Mouse (Mus musculus): Measurements from ENCODE around the gene Copz1. TPM values are rescaled to one million over a fixed set of nuclear protein-coding genes. Genes with fewer than 3 reads are reported as not detected.
"Not testable (repeated sequence)": the region's sequence is repeated elsewhere in the genome, so short reads cannot be mapped to it uniquely, and the experiment has no call there.

The Copz1 gene
- polyA plus RNA-seq, 1 experiment from 2014 or later: 286 TPM

DNA sequence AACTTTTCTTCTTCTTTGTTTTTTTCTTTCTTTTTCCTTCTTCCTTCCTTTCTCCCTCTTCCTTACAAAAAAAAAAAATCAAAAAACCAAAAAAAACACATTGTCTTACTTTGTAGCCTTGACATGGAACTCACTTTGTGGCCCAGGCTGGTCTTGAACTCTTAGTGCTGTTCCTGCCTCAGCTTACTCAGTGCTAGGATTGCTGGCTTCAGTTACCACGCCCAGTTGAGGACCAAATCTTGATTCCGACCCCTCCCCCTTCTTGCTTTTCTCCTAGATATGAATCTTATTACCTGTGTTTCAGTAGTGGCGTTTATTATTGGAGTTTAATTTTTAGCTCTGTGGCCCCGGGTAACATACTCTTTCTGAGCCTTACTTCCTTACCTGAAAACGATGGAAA, 13.4 kb upstream of the Copz1 start:
- ATAC-seq (ENCODE audit: low FRiP score): no peak
- Histone ChIP-seq H3K4me1 (ENCODE audit: control insufficient read depth, insufficient read depth, low read length) (peaks cover 14% of the 10 kb centered on the region; the same call in 1 of the 2 replicates), H3K4me2 (no peak overlapping the region), H3K4me3 (ENCODE audit: low read depth, low read length) (no peak overlapping the region), H3K27me3 (ENCODE audit: control insufficient read depth, insufficient read depth, low read length) (no peaks in the 10 kb centered on the region), H3K27ac (ENCODE audit: low read depth, low read length) (no peak overlapping the region), H3K9ac (ENCODE audit: low read length) (no peak overlapping the region), H3K36me3 (ENCODE audit: control insufficient read depth, insufficient read depth, low read length) (no peaks in the 10 kb centered on the region), H3K9me3 (ENCODE audit: control insufficient read depth, low read length) (no peaks in the 10 kb centered on the region)
- no peak for DNase-seq (ENCODE audit: low spot score, missing footprints)
- 88% methylated on average over 5 of the region's 5 CpGs for WGBS

DNA sequence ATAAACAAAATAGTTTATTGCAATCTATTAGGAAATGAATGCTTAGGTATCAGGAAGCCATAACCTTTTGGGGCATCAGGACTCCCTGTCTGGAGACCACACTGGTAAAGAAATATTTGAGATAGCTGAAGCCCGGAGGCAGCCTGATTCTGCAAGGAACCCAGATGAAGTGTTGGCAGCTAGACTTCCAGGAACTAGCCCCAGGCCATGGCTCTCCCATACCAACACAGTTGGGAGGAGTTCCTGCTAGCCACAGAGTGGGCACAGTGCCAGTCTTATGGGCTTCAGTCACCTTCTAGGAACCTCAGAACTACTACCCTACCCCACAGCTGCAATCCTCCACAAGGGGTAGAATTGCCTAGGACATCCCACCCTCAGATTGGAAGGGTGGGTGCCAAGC, 12.5 kb upstream of the Copz1 start:
- no peaks in the 10 kb centered on the region for H3K36me3 ChIP-seq (ENCODE audit: control insufficient read depth, insufficient read depth, low read length)
- ATAC-seq (ENCODE audit: low FRiP score): no peak
- 87% methylated on average over 1 of the region's 1 CpGs for WGBS
- DNase-seq (ENCODE audit: low spot score, missing footprints): no peak
- no peak overlapping the region for H3K4me2 ChIP-seq
- H3K9me3 ChIP-seq (ENCODE audit: control insufficient read depth, low read length): no peaks in the 10 kb centered on the region
- no peaks in the 10 kb centered on the region for H3K27me3 ChIP-seq (ENCODE audit: control insufficient read depth, insufficient read depth, low read length)
- H3K4me3 ChIP-seq (ENCODE audit: low read depth, low read length): no peak overlapping the region
- peaks cover 10% of the 10 kb centered on the region; the same call in 1 of the 2 replicates for H3K4me1 ChIP-seq (ENCODE audit: control insufficient read depth, insufficient read depth, low read length)
- H3K9ac ChIP-seq (ENCODE audit: low read length): no peak overlapping the region
- H3K27ac ChIP-seq (ENCODE audit: low read depth, low read length): no peak overlapping the region

GRCm38 (mm10) chr15:103264794-103265193, 7.7 kb upstream of the Copz1 start:
- Histone ChIP-seq H3K4me1 (ENCODE audit: control insufficient read depth, insufficient read depth, low read length) (no peaks in the 10 kb centered on the region), H3K9ac (ENCODE audit: low read length) (no peak overlapping the region), H3K36me3 (ENCODE audit: control insufficient read depth, insufficient read depth, low read length) (no peaks in the 10 kb centered on the region), H3K4me3 (ENCODE audit: low read depth, low read length) (no peak overlapping the region), H3K27ac (ENCODE audit: low read depth, low read length) (no peak overlapping the region), H3K4me2 (no peak overlapping the region), H3K27me3 (ENCODE audit: control insufficient read depth, insufficient read depth, low read length) (no peaks in the 10 kb centered on the region), H3K9me3 (ENCODE audit: control insufficient read depth, low read length) (no peaks in the 10 kb centered on the region)
- ATAC-seq (ENCODE audit: low FRiP score): no peak
- 88% methylated on average over 2 of the region's 2 CpGs for WGBS
- no peak for DNase-seq (ENCODE audit: low spot score, missing footprints)

- no peaks in the 10 kb centered on the region for H3K36me3 ChIP-seq (ENCODE audit: control insufficient read depth, insufficient read depth, low read length)
- no peaks in the 10 kb centered on the region for H3K9me3 ChIP-seq (ENCODE audit: control insufficient read depth, low read length)
- no peak overlapping the region for H3K4me2 ChIP-seq
- no peak for ATAC-seq (ENCODE audit: low FRiP score)
- no peaks in the 10 kb centered on the region for H3K27me3 ChIP-seq (ENCODE audit: control insufficient read depth, insufficient read depth, low read length)
- peaks cover 3% of the 10 kb centered on the region; the same call in 1 of the 2 replicates for H3K4me1 ChIP-seq (ENCODE audit: control insufficient read depth, insufficient read depth, low read length)
- H3K9ac ChIP-seq (ENCODE audit: low read length): no peak overlapping the region
- WGBS: 86% methylated on average over 4 of the region's 4 CpGs
- DNase-seq (ENCODE audit: low spot score, missing footprints): no peak
- no peak overlapping the region for H3K27ac ChIP-seq (ENCODE audit: low read depth, low read length)
- no peak overlapping the region for H3K4me3 ChIP-seq (ENCODE audit: low read depth, low read length)
These were observed 3.6 kb upstream of the Copz1 start for GRCm38 (mm10) chr15:103268903-103269302.

- not testable (repeated sequence) for H3K27me3 ChIP-seq (ENCODE audit: control insufficient read depth, insufficient read depth, low read length); H3K4me1 ChIP-seq (ENCODE audit: control insufficient read depth, insufficient read depth, low read length); H3K9me3 ChIP-seq (ENCODE audit: control insufficient read depth, low read length); H3K27ac ChIP-seq (ENCODE audit: low read depth, low read length); ATAC-seq (ENCODE audit: low FRiP score); H3K4me3 ChIP-seq (ENCODE audit: low read depth, low read length); H3K9ac ChIP-seq (ENCODE audit: low read length); H3K36me3 ChIP-seq (ENCODE audit: control insufficient read depth, insufficient read depth, low read length); DNase-seq (ENCODE audit: low spot score, missing footprints); H3K4me2 ChIP-seq
- 95% methylated on average over 2 of the region's 3 CpGs for WGBS
These were observed 3.4 kb downstream of the Copz1 start for GRCm38 (mm10) chr15:103275943-103276342.

DNA sequence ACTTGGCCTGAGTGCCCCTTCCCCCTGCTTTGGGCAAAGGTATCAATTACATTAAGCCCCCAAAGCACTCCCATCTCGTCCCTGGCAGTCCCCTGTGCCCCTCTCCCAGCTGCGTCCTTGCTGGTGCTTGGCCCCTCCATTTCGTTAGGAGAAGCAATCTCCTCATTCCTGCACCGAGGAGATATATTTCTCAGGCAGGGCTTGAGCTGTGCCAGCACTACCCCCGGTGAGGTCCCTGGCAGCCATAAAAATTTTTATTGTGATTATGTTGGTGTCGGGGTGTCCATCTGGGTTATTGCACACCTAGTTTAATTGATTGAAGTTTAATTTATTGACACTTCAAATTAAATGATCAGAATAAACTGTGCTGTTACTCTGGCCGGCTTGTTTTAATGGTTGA, 5.4 kb downstream of the Copz1 start:
- Histone ChIP-seq H3K4me3 (ENCODE audit: low read depth, low read length) (no peak overlapping the region), H3K4me1 (ENCODE audit: control insufficient read depth, insufficient read depth, low read length) (peaks cover 7% of the 10 kb centered on the region; the same call in 1 of the 2 replicates), H3K4me2 (no peak overlapping the region), H3K36me3 (ENCODE audit: control insufficient read depth, insufficient read depth, low read length) (no peaks in the 10 kb centered on the region), H3K9me3 (ENCODE audit: control insufficient read depth, low read length) (no peaks in the 10 kb centered on the region), H3K27me3 (ENCODE audit: control insufficient read depth, insufficient read depth, low read length) (no peaks in the 10 kb centered on the region), H3K9ac (ENCODE audit: low read length) (no peak overlapping the region), H3K27ac (ENCODE audit: low read depth, low read length) (no peak overlapping the region)
- no peak for DNase-seq (ENCODE audit: low spot score, missing footprints)
- ATAC-seq (ENCODE audit: low FRiP score): no peak
- WGBS: 83% methylated on average over 7 of the region's 7 CpGs

DNA sequence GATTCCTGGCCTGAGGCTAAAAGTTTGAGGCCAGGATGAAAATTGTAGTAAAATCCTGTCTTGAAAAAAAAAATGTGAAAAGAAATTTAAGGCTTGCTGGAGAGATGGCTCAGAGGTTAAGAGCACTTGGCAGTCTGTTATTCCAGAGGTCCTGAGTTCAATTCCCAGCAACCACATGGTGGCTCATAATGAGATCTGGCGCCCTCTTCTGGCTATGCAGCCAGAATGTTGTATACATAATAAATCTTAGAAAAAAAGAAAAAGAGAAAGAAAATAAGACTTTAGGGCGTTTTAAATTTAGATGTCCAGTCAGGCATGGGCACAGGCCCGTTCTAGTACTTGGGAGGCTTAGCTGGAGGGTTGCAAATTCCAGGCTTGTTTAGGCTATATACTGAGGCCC, 7.2 kb downstream of the Copz1 start:
- no peak overlapping the region for H3K9ac ChIP-seq (ENCODE audit: low read length)
- no peak overlapping the region for H3K27ac ChIP-seq (ENCODE audit: low read depth, low read length)
- no peaks in the 10 kb centered on the region for H3K4me1 ChIP-seq (ENCODE audit: control insufficient read depth, insufficient read depth, low read length)
- H3K9me3 ChIP-seq (ENCODE audit: control insufficient read depth, low read length): no peaks in the 10 kb centered on the region
- H3K27me3 ChIP-seq (ENCODE audit: control insufficient read depth, insufficient read depth, low read length): no peaks in the 10 kb centered on the region
- ATAC-seq (ENCODE audit: low FRiP score) (no peak), DNase-seq (ENCODE audit: low spot score, missing footprints) (no peak)
- H3K4me3 ChIP-seq (ENCODE audit: low read depth, low read length): no peak overlapping the region
- WGBS: 67% methylated on average over 3 of the region's 3 CpGs
- no peak overlapping the region for H3K4me2 ChIP-seq
- H3K36me3 ChIP-seq (ENCODE audit: control insufficient read depth, insufficient read depth, low read length): no peaks in the 10 kb centered on the region

DNA sequence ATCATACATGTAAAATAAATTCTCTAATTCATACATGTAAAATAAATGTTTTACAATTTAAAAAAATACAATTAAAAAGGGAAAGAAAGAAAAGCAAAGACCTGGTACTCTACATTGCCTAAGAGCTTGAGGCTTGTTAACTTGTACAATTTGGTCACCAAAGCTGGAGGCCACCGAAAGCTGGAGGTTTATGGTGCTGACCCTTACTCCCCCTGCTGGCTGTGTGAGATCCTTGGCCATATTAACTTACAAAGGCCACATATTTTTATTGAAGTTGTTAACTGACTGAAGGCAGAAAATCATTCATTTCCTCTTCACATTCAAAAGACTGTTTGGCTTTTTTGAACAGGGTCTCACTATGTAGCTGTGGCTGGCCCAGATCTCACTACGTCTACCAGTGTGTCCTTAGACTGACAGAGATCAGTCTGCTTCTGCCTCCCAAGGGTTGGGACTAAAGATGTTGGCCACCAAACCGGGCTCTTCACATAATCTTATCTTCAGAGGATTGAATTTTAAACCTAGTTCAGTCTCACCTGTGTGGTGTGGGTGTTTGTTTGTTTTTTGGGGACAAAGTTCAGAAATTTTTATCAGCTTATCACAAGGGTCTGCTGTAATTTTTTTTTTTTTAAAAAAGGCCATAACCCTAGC, 8.4 kb downstream of the Copz1 start:
- Histone ChIP-seq H3K4me3 (ENCODE audit: low read depth, low read length) (no peak overlapping the region), H3K9ac (ENCODE audit: low read length) (no peak overlapping the region), H3K9me3 (ENCODE audit: control insufficient read depth, low read length) (no peaks in the 10 kb centered on the region), H3K27ac (ENCODE audit: low read depth, low read length) (no peak overlapping the region), H3K4me2 (no peak overlapping the region), H3K27me3 (ENCODE audit: control insufficient read depth, insufficient read depth, low read length) (no peaks in the 10 kb centered on the region), H3K36me3 (ENCODE audit: control insufficient read depth, insufficient read depth, low read length) (no peaks in the 10 kb centered on the region), H3K4me1 (ENCODE audit: control insufficient read depth, insufficient read depth, low read length) (no peaks in the 10 kb centered on the region; the same call in 1 of the 2 replicates)
- DNase-seq (ENCODE audit: low spot score, missing footprints) (no peak), ATAC-seq (ENCODE audit: low FRiP score) (no peak)
- 81% methylated on average over 3 of the region's 3 CpGs for WGBS

GRCm38 (mm10) chr15:103281465-103282205, 9.1 kb downstream of the Copz1 start:
- Histone ChIP-seq H3K4me1 (ENCODE audit: control insufficient read depth, insufficient read depth, low read length) (no peaks in the 10 kb centered on the region; the same call in 1 of the 2 replicates), H3K9ac (ENCODE audit: low read length) (no peak overlapping the region), H3K27me3 (ENCODE audit: control insufficient read depth, insufficient read depth, low read length) (no peaks in the 10 kb centered on the region), H3K9me3 (ENCODE audit: control insufficient read depth, low read length) (no peaks in the 10 kb centered on the region), H3K4me3 (ENCODE audit: low read depth, low read length) (no peak overlapping the region), H3K36me3 (ENCODE audit: control insufficient read depth, insufficient read depth, low read length) (no peaks in the 10 kb centered on the region), H3K4me2 (no peak overlapping the region), H3K27ac (ENCODE audit: low read depth, low read length) (no peak overlapping the region)
- DNase-seq (ENCODE audit: low spot score, missing footprints) (no peak), ATAC-seq (ENCODE audit: low FRiP score) (no peak)
- 94% methylated on average over 3 of the region's 3 CpGs for WGBS
